Mouse (Mus musculus) brown adipose tissue, adult 24 weeks (tissue): ENCODE measurements at regions not wholly inside any gene's neighbourhood (a gene's known extent, or its start where the extent isn't known, plus 50 kb on each side); places are given as distances from the start of the nearest gene placed in this dataset.

Source experiments
- H3K27ac ChIP-seq: fragments of 200-500 bp; replicated peaks from 2 replicates; pipeline ENCODE4 v1.5.1; 2012; ENCODE audit warnings: low read depth, mild to moderate bottlenecking, low read length
- H3K4me1 ChIP-seq: fragments of 200-500 bp; 2 replicates; pipeline ENCODE4 v1.6.1; 2012; ENCODE audit warnings: low read length, mixed read lengths; ENCODE audit not compliant: control insufficient read depth, insufficient read depth, insufficient read length
- H3K4me3 ChIP-seq: fragments of 200-500 bp; 2 replicates; pipeline ENCODE4 v1.5.1; 2012; ENCODE audit warnings: low read depth, mild to moderate bottlenecking, low read length, moderate library complexity; ENCODE audit not compliant: insufficient read depth

- H3K27ac ChIP-seq: no peak overlapping the region
- H3K4me3 ChIP-seq: no peak overlapping the region
- peaks cover 3% of the 10 kb centered on the region; the same call in 1 of the 2 replicates for H3K4me1 ChIP-seq
Observed at GRCm38 (mm10) chr15:62294786-62295185, 1372.0 kb upstream of the A1bg start.

- Histone ChIP-seq H3K4me3 (no peak overlapping the region), H3K27ac (no peak overlapping the region)
Observed at GRCm38 (mm10) chr15:62292876-62293275, 1370.1 kb upstream of the A1bg start.

GRCm38 (mm10) chr15:62290687-62291086, 1367.9 kb upstream of the A1bg start:
- Histone ChIP-seq H3K4me1 (peaks cover 6% of the 10 kb centered on the region; the same call in 1 of the 2 replicates), H3K4me3 (no peak overlapping the region), H3K27ac (no peak overlapping the region)

More at GRCm38 (mm10) chr15:62292876-62293275, 1370.1 kb upstream of the A1bg start:
- peaks cover 3% of the 10 kb centered on the region; the same call in 1 of the 2 replicates for H3K4me1 ChIP-seq

GRCm38 (mm10) chr15:62286666-62287655, 1364.1 kb upstream of the A1bg start:
- Histone ChIP-seq H3K27ac (peak overlapping the region; percentile 49; the same call in 1 of the 2 replicates), H3K4me1 (peaks cover 8% of the 10 kb centered on the region), H3K4me3 (no peak overlapping the region)

- H3K4me1 ChIP-seq: peaks cover 10% of the 10 kb centered on the region
- no peak overlapping the region for H3K27ac ChIP-seq
- H3K4me3 ChIP-seq: no peak overlapping the region
Observed at GRCm38 (mm10) chr15:62284606-62285531, 1362.1 kb upstream of the A1bg start.

- Histone ChIP-seq H3K4me3 (no peak overlapping the region), H3K27ac (0 out of 2 replicates have a peak overlapping the region, but pooled peaks have one; percentile 10), H3K4me1 (peaks cover 13% of the 10 kb centered on the region)
Observed at GRCm38 (mm10) chr15:62283661-62284429, 1361.0 kb upstream of the A1bg start.

GRCm38 (mm10) chr15:62282646-62283045, 1359.8 kb upstream of the A1bg start:
- Histone ChIP-seq H3K27ac (peak overlapping the region; percentile 90), H3K4me3 (no peak overlapping the region)

GRCm38 (mm10) chr15:62282116-62282515, 1359.3 kb upstream of the A1bg start:
- Histone ChIP-seq H3K4me1 (peaks cover 13% of the 10 kb centered on the region), H3K27ac (no peak overlapping the region), H3K4me3 (no peak overlapping the region)

More at GRCm38 (mm10) chr15:62282646-62283045, 1359.8 kb upstream of the A1bg start:
- peaks cover 13% of the 10 kb centered on the region for H3K4me1 ChIP-seq

GRCm38 (mm10) chr15:62279526-62279925, 1356.7 kb upstream of the A1bg start:
- Histone ChIP-seq H3K4me3 (no peak overlapping the region), H3K27ac (peak overlapping the region; percentile 79)

GRCm38 (mm10) chr15:62274818-62275217, 1352.0 kb upstream of the A1bg start:
- H3K4me3 ChIP-seq: no peak overlapping the region
- peaks cover 4% of the 10 kb centered on the region; the same call in 1 of the 2 replicates for H3K4me1 ChIP-seq
- no peak overlapping the region for H3K27ac ChIP-seq

More at GRCm38 (mm10) chr15:62279526-62279925, 1356.7 kb upstream of the A1bg start:
- H3K4me1 ChIP-seq: peaks cover 10% of the 10 kb centered on the region

GRCm38 (mm10) chr15:62273855-62274488, 1351.2 kb upstream of the A1bg start:
- Histone ChIP-seq H3K4me3 (no peak overlapping the region), H3K27ac (no peak overlapping the region), H3K4me1 (no peaks in the 10 kb centered on the region)

- H3K27ac ChIP-seq: no peak overlapping the region
- H3K4me1 ChIP-seq: no peaks in the 10 kb centered on the region
- no peak overlapping the region for H3K4me3 ChIP-seq
Observed at GRCm38 (mm10) chr15:62272755-62273154, 1349.9 kb upstream of the A1bg start.

- Histone ChIP-seq H3K27ac (no peak overlapping the region), H3K4me3 (no peak overlapping the region), H3K4me1 (no peaks in the 10 kb centered on the region)
Observed at GRCm38 (mm10) chr15:62271428-62271827, 1348.6 kb upstream of the A1bg start.

GRCm38 (mm10) chr15:62268189-62268588, 1345.4 kb upstream of the A1bg start:
- Histone ChIP-seq H3K4me1 (no peaks in the 10 kb centered on the region), H3K27ac (no peak overlapping the region), H3K4me3 (no peak overlapping the region)
